Mouse (Mus musculus) lung, embryonic 16.5 days (tissue): Measurements from ENCODE around the gene Disc1. TPM values are rescaled to one million over a fixed set of nuclear protein-coding genes. Genes with fewer than 3 reads are reported as not detected.

Source experiments
- ATAC-seq: fragments of 200-750 bp; cut with Nextera tagmentation; 2 replicates; pipeline ENCODE4 v1.8.0; 2017; ENCODE audit warnings: low read depth, mild to moderate bottlenecking, moderate library complexity
- H3K27ac ChIP-seq: fragments of 300-500 bp; sonication (generic); 2 replicates; pipeline ENCODE4 v1.5.1; 2014; ENCODE audit warnings: mild to moderate bottlenecking, control low read depth, low read length
- H3K27me3 ChIP-seq: fragments of 300-500 bp; sonication (generic); 2 replicates; pipeline ENCODE4 v1.6.1; 2014; ENCODE audit warnings: low read depth, low read length, mixed read lengths; ENCODE audit not compliant: control insufficient read depth, insufficient read depth
- H3K36me3 ChIP-seq: fragments of 300-500 bp; sonication (generic); 2 replicates; pipeline ENCODE4 v1.6.1; 2014; ENCODE audit warnings: low read length; ENCODE audit not compliant: control insufficient read depth, insufficient read depth
- H3K4me1 ChIP-seq: fragments of 300-500 bp; sonication (generic); replicated peaks from 2 replicates; pipeline ENCODE4 v1.6.1; 2014; ENCODE audit warnings: low read length, mixed read lengths; ENCODE audit not compliant: control insufficient read depth, insufficient read depth
- H3K4me2 ChIP-seq: fragments of 300-500 bp; sonication (generic); 2 replicates; pipeline ENCODE4 v1.6.1; 2014; ENCODE audit warnings: low read depth, low read length, control low read depth
- H3K4me3 ChIP-seq: fragments of 300-500 bp; sonication (generic); 2 replicates; pipeline ENCODE4 v1.5.1; 2014; ENCODE audit warnings: mild to moderate bottlenecking, low read length, control low read depth
- H3K9ac ChIP-seq: fragments of 300-500 bp; sonication (generic); 2 replicates; pipeline ENCODE4 v1.6.1; 2014; ENCODE audit warnings: low read length, control low read depth
- H3K9me3 ChIP-seq: fragments of 300-500 bp; sonication (generic); 2 replicates; pipeline ENCODE4 v1.6.1; 2016; ENCODE audit warnings: low read length; ENCODE audit not compliant: control insufficient read depth
- WGBS: fragments of 180-500 bp; shearing (Covaris S2); extraction: QIAGEN DNeasy Blood & Tissue Kit; methylation state at CpG from one replicate; pipeline ENCODE4 v1.1.7; 2014; 5-methylcytosine and 5-hydroxymethylcytosine counted together
- microRNA-seq: library from miRNA; unstranded; fragments of <30 nt; microRNA quantifications from one replicate; pipeline ENCODE4, GENCODE M21; 2016
- polyA plus RNA-seq: library from polyadenylated mRNA; unstranded; fragments of >200 nt; fragmentation: Nextera tagmentation; extraction: Ambion mirVana; gene quantifications from 2 replicates; pipeline ENCODE4 v1.2.1, GENCODE M21; 2015

Disc1 gene
- polyA plus RNA-seq, 1 experiment from 2014 or later, result 2.6 TPM

DNA sequence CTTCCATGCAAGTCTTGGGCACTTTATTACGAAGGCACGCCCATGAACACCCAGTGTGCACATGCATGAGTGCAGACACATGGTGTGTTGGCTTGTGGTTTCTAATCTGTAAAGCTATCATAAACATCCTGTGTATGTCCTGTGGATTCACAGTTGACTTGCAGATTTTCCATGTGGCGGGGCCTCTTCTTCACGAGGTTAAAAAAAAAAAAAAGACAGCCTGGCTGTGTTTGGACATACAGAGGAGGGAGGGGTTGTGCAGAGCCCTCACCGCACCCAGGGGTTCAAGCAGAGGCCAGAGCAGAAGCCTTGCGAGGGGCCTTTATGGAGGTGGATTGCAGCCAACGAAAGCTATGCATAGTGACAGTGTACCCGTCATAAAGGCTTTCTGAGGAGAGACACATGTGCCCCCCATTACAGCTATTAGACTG is 248.0 kb downstream of the Disc1 start:
- no peaks in the 10 kb centered on the region for H3K27me3 ChIP-seq
- H3K9me3 ChIP-seq, result no peaks in the 10 kb centered on the region
- ATAC-seq, result peak; percentile 76
- no peaks in the 10 kb centered on the region for H3K36me3 ChIP-seq
- H3K4me3 ChIP-seq, result no peak overlapping the region
- no peak overlapping the region for H3K27ac ChIP-seq
- peaks cover 8% of the 10 kb centered on the region; the same call in 1 of the 2 replicates for H3K4me1 ChIP-seq
- H3K4me2 ChIP-seq, result no peak overlapping the region
- H3K9ac ChIP-seq, result no peak overlapping the region
- 38% methylated on average over 8 of the region's 8 CpGs for WGBS

DNA sequence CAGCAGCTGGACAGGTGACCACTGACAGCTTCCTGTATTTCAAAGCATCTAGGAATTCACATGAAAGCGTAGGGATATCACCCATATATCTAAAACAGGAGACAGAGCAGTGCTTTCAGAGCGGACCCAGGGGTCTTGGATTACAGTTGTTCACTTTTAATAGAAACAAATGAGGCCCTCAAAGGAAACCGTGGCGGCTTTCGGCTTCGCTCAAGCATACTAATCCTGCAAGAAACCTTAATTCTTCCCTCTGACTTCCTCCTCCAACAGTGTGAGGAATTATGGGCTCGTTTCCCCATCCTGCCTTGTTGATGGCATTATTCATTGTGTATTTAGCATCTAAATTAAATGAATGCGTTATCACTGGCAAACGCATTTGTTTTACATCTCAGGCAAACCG is 252.7 kb downstream of the Disc1 start:
- Histone ChIP-seq H3K4me1 (peaks cover 7% of the 10 kb centered on the region), H3K27me3 (no peaks in the 10 kb centered on the region), H3K36me3 (no peaks in the 10 kb centered on the region), H3K27ac (no peak overlapping the region), H3K4me3 (no peak overlapping the region), H3K4me2 (no peak overlapping the region), H3K9me3 (no peaks in the 10 kb centered on the region), H3K9ac (no peak overlapping the region)
- 76% methylated on average over 10 of the region's 10 CpGs for WGBS
- no peak for ATAC-seq

DNA sequence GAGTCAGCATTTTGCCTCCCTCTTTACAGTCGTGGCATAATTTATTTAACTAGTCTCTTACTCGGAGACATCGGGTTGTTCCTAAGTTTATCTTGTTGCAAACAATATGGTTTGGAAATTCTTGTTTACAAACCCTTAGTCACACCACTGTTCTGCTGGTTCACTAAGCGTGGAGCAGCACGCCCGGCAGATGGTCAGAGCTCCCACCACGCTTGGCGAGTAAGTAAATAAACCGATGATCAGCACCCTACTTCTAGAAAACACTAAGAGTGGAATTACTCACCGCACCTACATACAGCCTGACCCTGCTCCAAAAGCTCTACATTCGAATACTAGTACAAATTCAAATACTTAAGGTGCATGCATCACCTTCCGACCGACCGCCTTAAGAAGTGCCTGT is 256.0 kb downstream of the Disc1 start:
- no peaks in the 10 kb centered on the region for H3K9me3 ChIP-seq
- WGBS, result 50% methylated on average over 14 of the region's 14 CpGs
- no peak overlapping the region for H3K27ac ChIP-seq
- no peak overlapping the region for H3K4me2 ChIP-seq
- H3K4me1 ChIP-seq, result peaks cover 15% of the 10 kb centered on the region
- no peak for ATAC-seq
- H3K4me3 ChIP-seq, result no peak overlapping the region
- H3K36me3 ChIP-seq, result no peaks in the 10 kb centered on the region
- H3K27me3 ChIP-seq, result no peaks in the 10 kb centered on the region
- no peak overlapping the region for H3K9ac ChIP-seq

Small RNAs within 50 kb of the gene (microRNA-seq; reads per million reads assigned to microRNA genes)
- not detected for gene Gm22197

Other genes starting within 250 kb of the Disc1 start
- gene Gnpat, start 191.2 kb upstream of the Disc1 start, polyA plus RNA-seq, result 97.5 and 99.0 TPM in 2 replicates
- 39.5 and 42.7 TPM in 2 replicates for gene 2810004N23Rik, start 191.1 kb upstream of the Disc1 start, polyA plus RNA-seq
- 8.3 and 8.8 TPM in 2 replicates for gene Exoc8, start 156.5 kb upstream of the Disc1 start, polyA plus RNA-seq
- gene Sprtn, start 156.3 kb upstream of the Disc1 start, polyA plus RNA-seq, result 9.1 and 9.6 TPM in 2 replicates
- gene Egln1, start 104.9 kb upstream of the Disc1 start, polyA plus RNA-seq, result 11.6 and 11.7 TPM in 2 replicates
- gene Tsnax, start 41.2 kb upstream of the Disc1 start, polyA plus RNA-seq, result 108 and 112 TPM in 2 replicates